Mouse (Mus musculus): ENCODE results near the gene Zranb1. TPM values are rescaled to one million over a fixed set of nuclear protein-coding genes. Genes with fewer than 3 reads are reported as not detected.

The Zranb1 gene
- total and polyA plus RNA-seq, 3 experiments, result 11.3 to 17.6 (median 11.6) TPM

GRCm38 (mm10) chr7:132998639-132999038 is 67.7 kb downstream of the Zranb1 start:
- DNase-seq (ENCODE audit: extremely low read depth), result no peak
- Histone ChIP-seq H3K4me3 (replicated peaks in 1 of 3; ENCODE audit: low read depth in 2 of 3, low read length in 2 of 3, poor library complexity in 1 of 3) (no peak overlapping the region), H3K36me3 (replicated peaks in 1 of 2; ENCODE audit: control insufficient read depth in 1 of 2, insufficient read depth in 1 of 2, low read length in 1 of 2) (peaks cover 8 to 77% of the 10 kb centered on the region in 2 experiments), H3K79me2 (replicated peaks; ENCODE audit: control insufficient read depth, extremely low read depth, insufficient read depth, poor library complexity, severe bottlenecking) (no peaks in the 10 kb centered on the region), H3K27me3 (replicated peaks) (no peaks in the 10 kb centered on the region), H3K9ac (ENCODE audit: insufficient read depth, low read depth) (no peak overlapping the region), H3K4me2 (ENCODE audit: insufficient read depth, low read depth, poor library complexity, severe bottlenecking) (no peak overlapping the region), H3K9me3 (replicated peaks; ENCODE audit: low read length) (no peaks in the 10 kb centered on the region), H3K27ac (ENCODE audit: insufficient read depth, low read depth) (no peak overlapping the region), H3K4me1 (ENCODE audit: control insufficient read depth in 1 of 2, insufficient read depth in 2 of 2) (peaks cover 0 to 15% of the 10 kb centered on the region in 2 experiments; a peak in 2 of 4 replicates)
- in situ Hi-C loops (cut with MboI; ENCODE audit: low pct_ligation_motif_present, low pct_unique_long_range_greater_than_20kb, low sequenced_read_pairs) (loop anchor here (10.0 kb wide), 1 partner anchor 64 kb away; the partner anchor contains the start of gene Zranb1), dilution Hi-C loops (cut with MboI; ENCODE audit: extremely low pct_ligation_motif_present, extremely low pct_unique_long_range_greater_than_20kb, low sequenced_read_pairs) (no loop called here)
- TF ChIP-seq GABPA (IDR thresholded peaks at IDR 0.05; ENCODE audit: insufficient replicate concordance, low read depth, low read length) (no peak), MAZ (IDR thresholded peaks at IDR 0.05; ENCODE audit: low read depth, low read length) (no peak), IRF4 (IDR thresholded peaks at IDR 0.05; ENCODE audit: low read depth, low read length) (no peak), MAX (IDR thresholded peaks at IDR 0.05; ENCODE audit: low read length) (no peak), ZKSCAN1 (IDR thresholded peaks at IDR 0.05; ENCODE audit: borderline replicate concordance, low read depth, low read length) (no peak), POLR2AphosphoS2 (IDR thresholded peaks at IDR 0.05; ENCODE audit: low read depth, low read length) (no peak), USF2 (conservative IDR thresholded peaks at IDR 0.05; ENCODE audit: low read depth, low read length) (no peak), MEF2A (IDR thresholded peaks at IDR 0.05; ENCODE audit: borderline replicate concordance, low read depth, low read length) (no peak), EP300 (IDR thresholded peaks at IDR 0.05; ENCODE audit: low read length) (no peak), MAFK (IDR thresholded peaks at IDR 0.05; ENCODE audit: insufficient replicate concordance, low read length) (no peak)

GRCm38 (mm10) chr7:132999061-132999460 is 68.1 kb downstream of the Zranb1 start:
- no peak for DNase-seq (ENCODE audit: extremely low read depth)
- Histone ChIP-seq H3K27ac (ENCODE audit: insufficient read depth, low read depth) (no peak overlapping the region), H3K79me2 (replicated peaks; ENCODE audit: control insufficient read depth, extremely low read depth, insufficient read depth, poor library complexity, severe bottlenecking) (no peaks in the 10 kb centered on the region), H3K4me3 (replicated peaks in 1 of 3; ENCODE audit: low read depth in 2 of 3, low read length in 2 of 3, poor library complexity in 1 of 3) (no peak overlapping the region), H3K4me1 (ENCODE audit: control insufficient read depth in 1 of 2, insufficient read depth in 2 of 2) (peaks cover 0 to 17% of the 10 kb centered on the region in 2 experiments; a peak in 2 of 4 replicates), H3K27me3 (replicated peaks) (no peaks in the 10 kb centered on the region), H3K4me2 (ENCODE audit: insufficient read depth, low read depth, poor library complexity, severe bottlenecking) (no peak overlapping the region), H3K9ac (ENCODE audit: insufficient read depth, low read depth) (no peak overlapping the region), H3K36me3 (replicated peaks in 1 of 2; ENCODE audit: control insufficient read depth in 1 of 2, insufficient read depth in 1 of 2, low read length in 1 of 2) (peaks cover 8 to 73% of the 10 kb centered on the region in 2 experiments), H3K9me3 (replicated peaks; ENCODE audit: low read length) (no peaks in the 10 kb centered on the region)
- dilution Hi-C loops (cut with MboI; ENCODE audit: extremely low pct_ligation_motif_present, extremely low pct_unique_long_range_greater_than_20kb, low sequenced_read_pairs), result no loop called here
- TF ChIP-seq MYC (IDR thresholded peaks at IDR 0.05; ENCODE audit: low read depth, low read length), result no peak
- TF ChIP-seq SMC3 (IDR thresholded peaks at IDR 0.05; ENCODE audit: low read depth, low read length), result no peak
- no peak for TF ChIP-seq ZMIZ1 (IDR thresholded peaks at IDR 0.05; ENCODE audit: low read depth, low read length)
- no peak for TF ChIP-seq NRF1 (IDR thresholded peaks at IDR 0.05; ENCODE audit: low read depth, low read length)
- TF ChIP-seq MXI1 (IDR thresholded peaks at IDR 0.05; ENCODE audit: low read depth, low read length), result no peak
- TF ChIP-seq TCF12 (IDR thresholded peaks at IDR 0.05; ENCODE audit: low read depth, low read length), result no peak
- TF ChIP-seq ETS1 (conservative IDR thresholded peaks at IDR 0.05; ENCODE audit: low read depth, low read length), result no peak
- TF ChIP-seq MAX (IDR thresholded peaks at IDR 0.05; ENCODE audit: low read length), result no peak
- TF ChIP-seq GABPA (IDR thresholded peaks at IDR 0.05; ENCODE audit: insufficient replicate concordance, low read depth, low read length), result no peak
- TF ChIP-seq ZKSCAN1 (IDR thresholded peaks at IDR 0.05; ENCODE audit: borderline replicate concordance, low read depth, low read length), result no peak
- no peak for TF ChIP-seq USF1 (IDR thresholded peaks at IDR 0.05; ENCODE audit: low read depth, low read length)
- no peak for TF ChIP-seq MAFK (IDR thresholded peaks at IDR 0.05; ENCODE audit: insufficient replicate concordance, low read length)
- in situ Hi-C loops (cut with MboI; ENCODE audit: low pct_ligation_motif_present, low pct_unique_long_range_greater_than_20kb, low sequenced_read_pairs), result loop anchor here (10.0 kb wide), 1 partner anchor 64 kb away; the partner anchor contains the start of gene Zranb1
